Mouse (Mus musculus) cerebellum, adult (tissue): ENCODE measurements around the gene Thy1.

Experiments
- ATAC-seq: cut with Nextera tagmentation; 2 replicates; pipeline ENCODE4 v1.9.2; 2017; ENCODE audit warnings: mild to moderate bottlenecking, moderate library complexity, mixed read lengths; ENCODE audit not compliant: insufficient number of reproducible peaks, low FRiP score, low TSS enrichment

Thy1 gene

GRCm38 (mm10) chr9:44042836-44043707, at the start of gene Thy1:
Gene Thy1, plus strand, starts transcription at chr9:44043384.
- ATAC-seq, result peak; percentile 71; the same call in 1 of the 2 replicates

- ATAC-seq, result no peak
Observed at GRCm38 (mm10) chr9:43997681-43998080, 45.5 kb upstream of the Thy1 start.

GRCm38 (mm10) chr9:43998851-43999250, 44.3 kb upstream of the Thy1 start:
- no peak for ATAC-seq

- ATAC-seq, result no peak
Observed at GRCm38 (mm10) chr9:44004362-44004761, 38.8 kb upstream of the Thy1 start.

- ATAC-seq, result no peak
Observed at GRCm38 (mm10) chr9:44005305-44005704, 37.9 kb upstream of the Thy1 start.

GRCm38 (mm10) chr9:44007323-44007722, 35.9 kb upstream of the Thy1 start:
- no peak for ATAC-seq

- ATAC-seq, result no peak
Observed at GRCm38 (mm10) chr9:44007991-44008390, 35.2 kb upstream of the Thy1 start.

GRCm38 (mm10) chr9:44010900-44011299, 32.3 kb upstream of the Thy1 start:
- ATAC-seq, result no peak

- ATAC-seq, result no peak
Observed at GRCm38 (mm10) chr9:44011668-44012067, 31.5 kb upstream of the Thy1 start.

GRCm38 (mm10) chr9:44012164-44012563, 31.0 kb upstream of the Thy1 start:
- no peak for ATAC-seq

GRCm38 (mm10) chr9:44012761-44013301, 30.4 kb upstream of the Thy1 start:
- no peak for ATAC-seq

- ATAC-seq, result no peak
Observed at GRCm38 (mm10) chr9:44013781-44014180, 29.4 kb upstream of the Thy1 start.

GRCm38 (mm10) chr9:44016304-44016703, 26.9 kb upstream of the Thy1 start:
- ATAC-seq, result no peak

- ATAC-seq, result no peak
Observed at GRCm38 (mm10) chr9:44017846-44018245, 25.3 kb upstream of the Thy1 start.

- ATAC-seq, result no peak
Observed at GRCm38 (mm10) chr9:44020001-44020400, 23.2 kb upstream of the Thy1 start.

- no peak for ATAC-seq
Observed at GRCm38 (mm10) chr9:44022100-44022847, 20.9 kb upstream of the Thy1 start.

- no peak for ATAC-seq
Observed at GRCm38 (mm10) chr9:44024096-44024495, 19.1 kb upstream of the Thy1 start.

GRCm38 (mm10) chr9:44029580-44030236, 13.5 kb upstream of the Thy1 start:
- no peak for ATAC-seq

GRCm38 (mm10) chr9:44030646-44031045, 12.5 kb upstream of the Thy1 start:
- ATAC-seq, result no peak

- ATAC-seq, result no peak
Observed at GRCm38 (mm10) chr9:44031079-44031478, 12.1 kb upstream of the Thy1 start.

- ATAC-seq, result no peak
Observed at GRCm38 (mm10) chr9:44031946-44032345, 11.2 kb upstream of the Thy1 start.
